Mouse (Mus musculus): ENCODE results near the gene Lama4. TPM values are rescaled to one million over a fixed set of nuclear protein-coding genes. Genes with fewer than 3 reads are reported as not detected.

Lama4 gene
- total RNA-seq, 1 experiment from 2014 or later = not detected

DNA sequence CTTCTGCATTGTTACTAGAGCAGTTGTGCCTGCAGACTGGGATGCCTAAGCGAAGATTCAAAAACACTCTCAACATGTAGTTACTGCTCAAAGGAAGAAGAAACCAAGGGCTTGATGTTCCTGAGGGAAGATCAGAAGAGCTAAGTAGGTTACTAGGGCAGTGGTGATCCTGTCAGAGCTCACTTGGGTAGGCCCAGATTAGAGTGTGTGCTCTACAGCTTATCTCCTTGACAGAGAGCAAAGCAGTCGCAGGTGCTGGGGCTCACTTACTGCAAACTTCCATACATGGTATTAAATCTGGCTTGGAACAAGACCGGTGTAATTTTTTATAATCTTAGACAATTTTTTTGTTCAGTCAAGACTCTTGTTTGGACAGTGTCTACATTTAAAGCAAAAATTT, 172.5 kb downstream of the Lama4 start:
- no peak for ATAC-seq (ENCODE audit: extremely low read depth, insufficient number of reproducible peaks, low FRiP score, poor library complexity, severe bottlenecking)

DNA sequence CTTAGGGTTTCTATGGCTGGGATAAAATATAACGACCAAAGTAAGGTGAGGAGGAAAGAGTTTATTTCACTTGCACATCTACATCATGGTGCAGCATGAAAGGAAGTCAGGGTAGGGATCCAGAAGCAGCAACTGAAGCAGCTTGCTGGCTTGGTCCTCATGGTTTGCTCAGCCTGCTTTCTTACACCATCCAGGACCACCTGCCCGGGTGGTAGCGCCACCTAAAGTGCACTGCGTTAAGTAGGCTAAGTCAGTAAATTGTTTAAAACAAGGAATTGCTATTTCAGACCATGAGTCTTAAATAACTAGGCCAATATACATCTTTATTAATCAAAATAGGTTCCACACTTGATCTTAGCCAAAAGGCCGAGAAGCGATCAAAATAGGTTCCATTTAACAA, 173.4 kb downstream of the Lama4 start:
- no peak for ATAC-seq (ENCODE audit: extremely low read depth, insufficient number of reproducible peaks, low FRiP score, poor library complexity, severe bottlenecking)

DNA sequence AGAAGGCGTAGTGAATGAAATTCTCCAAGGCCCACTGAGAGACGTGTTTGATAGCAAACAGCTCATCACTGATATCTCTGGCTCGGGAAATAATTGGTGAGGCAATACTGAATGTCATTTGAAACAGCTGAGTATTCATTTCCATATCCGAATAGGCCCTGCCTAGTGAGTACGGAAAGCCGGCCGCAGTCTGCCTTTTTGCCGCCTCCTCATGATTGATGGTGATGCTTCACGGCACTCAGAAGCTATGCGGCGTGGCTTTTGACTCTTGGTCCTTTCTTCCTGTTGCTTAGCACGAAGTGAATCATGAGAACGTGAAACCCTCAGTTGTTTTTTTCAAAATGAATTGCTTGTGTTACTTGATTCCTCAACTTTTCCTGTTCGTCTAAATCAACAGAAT, 175.5 kb downstream of the Lama4 start:
- no peak for ATAC-seq (ENCODE audit: extremely low read depth, insufficient number of reproducible peaks, low FRiP score, poor library complexity, severe bottlenecking)

DNA sequence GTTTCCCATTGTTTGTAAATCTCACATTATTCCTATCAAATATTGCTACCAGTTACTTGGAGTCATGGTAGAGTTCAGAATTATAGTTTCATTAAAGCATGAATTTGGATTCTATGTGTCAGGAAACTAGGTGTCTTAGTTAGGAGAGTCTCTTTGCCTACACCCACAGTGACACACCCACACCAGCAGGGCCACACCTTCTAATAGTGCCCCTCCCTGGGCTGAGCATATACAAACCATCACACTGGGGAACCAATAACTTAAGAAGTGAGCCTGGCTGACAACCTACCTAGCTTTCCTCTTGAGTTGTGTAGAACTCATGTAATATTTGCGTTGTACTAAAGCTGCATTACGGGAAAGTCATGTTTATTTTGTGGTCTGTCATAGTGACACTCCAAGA, 176.1 kb downstream of the Lama4 start:
- no peak for ATAC-seq (ENCODE audit: extremely low read depth, insufficient number of reproducible peaks, low FRiP score, poor library complexity, severe bottlenecking)

DNA sequence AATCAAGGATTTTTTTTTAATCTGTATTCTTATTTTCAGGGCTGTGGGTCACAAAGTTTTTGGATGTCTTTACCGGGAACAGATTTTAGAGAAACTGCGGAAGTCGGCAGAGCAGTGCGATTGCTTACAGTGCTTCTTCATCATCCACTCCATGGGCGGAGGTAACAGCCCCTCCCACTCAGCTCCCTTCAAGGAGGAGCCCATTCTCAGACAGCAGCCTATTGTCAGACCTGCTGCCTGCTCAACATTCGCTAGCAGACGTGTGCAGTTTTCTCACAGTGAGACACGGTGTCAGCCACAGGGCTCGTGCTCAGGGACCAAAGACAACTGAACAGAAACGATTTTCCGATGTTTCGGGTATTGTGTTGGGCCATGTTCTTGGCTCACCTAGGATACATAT, 176.9 kb downstream of the Lama4 start:
- ATAC-seq (ENCODE audit: extremely low read depth, insufficient number of reproducible peaks, low FRiP score, poor library complexity, severe bottlenecking) = no peak

DNA sequence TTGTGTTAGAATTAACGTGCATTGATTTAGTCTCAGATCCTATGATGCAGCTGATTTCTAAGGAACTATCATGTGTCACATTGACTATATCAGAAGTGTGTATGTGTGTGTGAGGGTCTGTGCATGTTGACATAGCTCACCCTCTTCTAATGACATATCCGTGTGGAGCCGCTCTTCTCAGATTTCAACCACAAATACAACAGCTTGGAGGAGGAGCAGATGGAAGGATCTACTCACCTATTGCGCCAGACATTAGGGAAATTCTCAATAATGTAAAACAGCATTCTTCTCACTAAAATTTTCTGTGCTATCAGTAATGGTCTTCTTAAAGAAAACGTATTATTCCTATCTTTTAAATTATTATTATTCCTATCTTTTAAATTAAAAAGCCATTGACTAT, 191.4 kb downstream of the Lama4 start:
- ATAC-seq (ENCODE audit: extremely low read depth, insufficient number of reproducible peaks, low FRiP score, poor library complexity, severe bottlenecking) = no peak

DNA sequence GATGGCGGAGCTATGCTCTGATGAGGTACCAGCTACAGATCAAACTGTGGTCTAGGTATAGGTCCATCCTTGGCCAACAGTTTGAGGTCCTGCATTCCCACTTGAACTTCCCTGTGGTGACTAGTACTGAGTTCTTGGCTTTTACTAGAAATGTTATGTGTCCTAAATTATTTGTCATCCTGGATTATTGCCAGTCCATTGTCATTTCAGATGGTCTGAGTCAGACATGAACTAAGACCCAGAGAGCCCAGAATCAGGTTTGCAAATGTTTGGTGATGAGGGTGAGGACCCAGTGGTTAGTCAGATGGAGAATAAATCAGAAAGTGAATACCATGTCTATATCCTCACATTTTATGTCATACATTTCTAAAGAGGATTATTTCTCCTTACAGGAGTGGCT, 192.0 kb downstream of the Lama4 start:
- ATAC-seq (ENCODE audit: extremely low read depth, insufficient number of reproducible peaks, low FRiP score, poor library complexity, severe bottlenecking) = no peak

DNA sequence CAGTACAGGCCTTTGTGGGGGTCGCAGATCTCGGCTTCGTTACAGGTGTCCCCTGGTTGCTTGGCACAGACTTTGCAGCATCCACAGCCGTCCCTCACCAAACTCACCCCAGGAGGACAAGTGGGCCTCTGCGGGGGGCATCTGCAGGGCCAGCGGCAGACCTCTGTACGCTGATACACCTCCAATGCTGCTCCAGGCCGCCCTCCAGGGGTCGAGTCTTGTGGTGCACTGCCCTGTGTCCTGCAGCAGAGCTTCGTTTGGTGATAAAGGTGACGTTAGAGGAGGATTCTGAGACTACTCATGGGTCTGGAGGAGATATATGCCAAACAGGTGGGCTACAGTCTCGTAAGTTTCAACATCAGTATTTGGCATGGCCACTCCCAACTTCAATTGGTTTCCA, 193.0 kb downstream of the Lama4 start:
- no peak for ATAC-seq (ENCODE audit: extremely low read depth, insufficient number of reproducible peaks, low FRiP score, poor library complexity, severe bottlenecking)

Other genes starting within 250 kb of the Lama4 start
- not detected in 2 replicates for gene Rfpl4b, start 143.7 kb upstream of the Lama4 start, total RNA-seq (2017)
- gene Fam229b, start 168.4 kb downstream of the Lama4 start, total RNA-seq (2017) = 0.47 TPM in 1 of 2 replicates, not detected in the other
- gene Tube1, start 168.5 kb downstream of the Lama4 start, total RNA-seq (2017) = 1.7 and 5.4 TPM in 2 replicates
- not detected in 2 replicates for gene Ccn6, start 198.3 kb downstream of the Lama4 start, total RNA-seq (2017)